Mouse (Mus musculus): Measurements from ENCODE around the gene Zscan2.
A peak's percentile ranks its signal among the peaks of the same experiment; 100 is the strongest.

The Zscan2 gene

DNA sequence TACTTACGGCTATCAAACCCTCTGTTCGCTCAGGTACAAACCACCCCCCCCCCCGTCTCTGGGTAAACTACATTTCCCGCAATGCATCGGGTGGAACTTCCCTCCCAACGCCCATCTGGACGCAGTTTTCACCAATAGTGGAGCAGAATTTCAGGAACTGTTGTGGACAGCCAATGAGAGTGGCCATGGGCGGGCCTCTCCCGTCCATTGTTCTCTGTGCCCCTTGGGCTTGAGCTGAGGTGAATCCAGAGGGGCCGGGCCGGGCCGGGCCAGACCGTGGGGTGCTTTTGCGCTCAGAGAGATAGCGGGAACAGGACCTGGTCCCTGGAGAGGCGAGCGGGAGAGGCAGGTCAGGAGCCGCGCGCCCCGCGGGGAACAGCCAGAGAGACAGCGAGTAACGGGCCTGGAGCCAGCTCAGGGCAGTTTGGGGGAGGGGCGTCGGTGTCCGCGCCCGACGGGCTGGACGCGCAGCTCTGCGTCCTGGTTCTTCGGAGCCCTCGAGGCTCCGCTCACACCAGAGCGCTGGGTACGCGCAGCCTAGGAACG is at the start of gene Zscan2:
Gene Zscan2, plus strand, starts transcription at position 192 of the 546 bp plus-strand sequence.
- DNase-seq (ENCODE audit: low read depth, low spot score) = peak; percentile 96

DNA sequence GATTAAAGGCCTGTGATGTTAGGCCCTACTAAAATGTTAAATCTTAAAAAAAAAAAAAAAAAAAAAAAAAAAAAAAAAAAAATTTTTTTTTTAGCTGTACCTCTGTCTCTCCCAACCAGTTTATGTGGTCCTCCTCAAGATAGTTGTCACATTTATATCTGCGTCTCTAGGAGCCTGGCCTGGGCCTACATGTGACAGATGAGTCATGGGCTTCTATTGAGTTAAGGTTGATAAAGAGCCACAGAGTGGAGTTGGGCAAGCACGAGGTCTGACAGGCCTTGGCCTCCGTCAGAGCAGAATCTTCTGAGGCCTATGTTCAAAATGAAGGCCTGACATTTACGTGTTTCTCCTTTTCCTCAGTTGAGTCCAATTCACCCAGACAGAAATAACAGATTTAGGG is 47.3 kb upstream of the Zscan2 start:
- DNase-seq (ENCODE audit: low read depth, low spot score) = no peak

DNA sequence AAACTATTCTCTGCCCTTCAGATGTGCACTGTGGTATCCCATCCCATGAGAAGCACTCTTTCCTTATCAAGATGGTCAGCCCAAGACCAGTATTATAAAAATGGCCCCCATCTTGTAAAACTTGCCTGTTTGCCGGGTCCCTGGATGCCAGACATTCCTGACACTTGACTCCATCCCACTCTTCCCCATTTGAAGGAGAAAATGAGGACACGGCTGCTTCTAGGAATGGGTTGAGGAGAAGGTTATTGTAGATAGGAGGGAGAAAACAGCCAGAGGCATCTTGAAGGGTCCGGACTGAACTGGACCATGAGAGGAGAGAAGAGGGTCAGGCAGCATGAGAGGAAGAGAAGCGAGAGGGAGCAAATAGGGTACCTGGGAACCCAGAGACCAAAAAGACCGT is 44.1 kb upstream of the Zscan2 start:
- no peak for DNase-seq (ENCODE audit: low read depth, low spot score)

DNA sequence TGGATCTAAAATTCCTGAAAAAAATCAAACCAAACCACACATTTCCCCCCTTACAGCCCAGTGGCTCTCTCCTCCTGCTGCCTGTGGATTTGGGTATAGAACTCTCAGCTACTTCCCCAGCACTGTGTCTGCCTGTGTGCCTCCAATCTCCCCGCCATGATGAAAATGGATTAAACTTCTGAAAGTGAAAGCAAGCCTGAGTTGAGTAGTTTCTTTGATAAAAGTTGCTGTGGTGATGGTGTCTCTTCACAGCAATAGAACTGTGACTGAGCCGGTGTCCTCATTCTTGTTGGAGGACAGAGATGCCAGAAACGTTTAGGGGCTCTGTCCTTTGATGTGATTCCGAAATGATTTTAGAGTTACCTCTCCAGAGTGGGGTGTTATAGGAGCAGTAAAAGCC is 39.9 kb upstream of the Zscan2 start:
- DNase-seq (ENCODE audit: low read depth, low spot score) = no peak

DNA sequence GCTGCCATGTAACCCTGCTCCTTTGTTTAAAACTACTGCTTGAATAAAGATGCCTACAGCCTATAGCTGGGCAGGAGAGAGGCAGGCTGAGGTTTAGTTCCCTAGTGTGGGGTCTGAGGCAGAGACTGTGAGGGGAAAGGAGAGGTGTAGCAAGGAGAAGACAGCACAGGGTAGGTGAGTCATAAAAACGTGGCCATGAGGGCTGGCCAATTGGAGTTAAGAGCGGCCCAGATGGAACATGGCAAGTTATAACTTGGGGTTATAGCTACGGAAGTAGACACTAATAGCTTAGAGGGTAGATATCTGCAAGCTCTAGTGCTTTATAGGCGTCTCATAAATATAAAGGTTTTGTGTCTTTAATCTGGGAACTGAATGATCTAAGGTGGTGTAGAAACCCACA is 37.5 kb upstream of the Zscan2 start:
- DNase-seq (ENCODE audit: low read depth, low spot score) = no peak

DNA sequence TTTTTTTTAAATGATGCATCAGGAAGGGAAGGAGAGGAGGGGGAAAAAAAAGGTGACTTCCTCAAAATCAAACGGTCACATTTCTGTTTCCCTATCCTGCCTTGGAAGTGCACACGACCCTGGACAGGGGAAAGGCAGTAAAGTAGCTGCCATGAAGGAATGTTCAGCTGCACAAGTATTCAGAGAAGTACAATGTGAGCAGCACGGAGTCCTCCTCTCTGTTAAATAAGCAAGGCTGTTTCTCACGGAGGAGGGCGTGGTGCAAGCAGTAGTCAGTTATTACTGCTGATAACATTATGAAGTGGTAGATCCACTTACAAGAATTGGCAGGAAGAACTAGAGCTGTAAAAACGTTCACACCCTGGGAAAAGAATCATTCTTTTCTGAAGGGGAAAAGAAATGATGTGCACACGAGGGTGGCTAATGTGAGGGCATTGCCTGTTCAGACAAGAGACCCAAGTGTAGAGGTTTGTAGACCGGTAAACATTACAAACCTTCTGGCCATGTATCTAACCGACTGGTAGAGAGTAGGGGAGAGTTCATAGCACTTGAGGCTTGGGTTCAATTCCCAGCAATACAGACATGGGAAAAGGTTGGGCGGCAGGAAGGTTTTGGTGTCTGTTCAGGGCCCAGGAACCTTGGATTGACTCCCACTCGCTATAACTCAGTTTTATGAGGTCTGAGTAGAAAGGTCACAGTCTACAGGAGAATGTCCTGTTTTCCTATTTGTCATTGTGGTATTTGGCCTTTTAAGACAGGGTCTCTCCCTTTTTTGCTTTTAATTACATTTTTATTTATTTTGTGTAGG is 36.6 kb upstream of the Zscan2 start:
- DNase-seq (ENCODE audit: low read depth, low spot score) = no peak

DNA sequence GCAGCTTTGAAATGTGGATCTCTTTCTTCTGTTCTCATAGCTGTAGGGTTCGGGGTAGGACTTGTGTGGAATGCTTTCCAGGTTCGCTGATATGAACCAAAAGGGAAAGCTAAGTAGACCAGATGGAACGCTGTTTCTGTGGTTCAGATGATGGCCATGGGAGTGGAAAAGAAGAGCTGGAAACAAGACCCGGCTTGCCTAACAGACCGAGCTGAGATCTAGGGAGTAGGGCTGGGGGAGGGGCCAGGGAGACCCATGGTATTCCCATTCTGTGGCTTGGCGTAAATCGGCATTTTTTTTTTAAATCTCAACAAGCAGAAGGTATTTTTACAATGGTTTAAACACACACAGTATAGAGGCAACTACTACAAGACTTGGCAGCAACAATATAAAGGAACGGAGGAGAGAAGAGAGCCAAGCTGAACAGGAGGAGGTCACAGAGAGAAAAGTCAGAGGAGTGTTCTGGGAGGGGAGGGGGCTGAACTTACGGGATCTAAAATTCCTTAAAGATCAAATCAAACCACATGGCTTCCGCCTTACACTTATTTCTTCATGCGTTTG is 34.8 kb upstream of the Zscan2 start, which contains the start of gene Iqgap1:
Gene Iqgap1, minus strand, starts transcription at position 132 of the 561 bp plus-strand sequence.
- no peak for DNase-seq (ENCODE audit: low read depth, low spot score)

DNA sequence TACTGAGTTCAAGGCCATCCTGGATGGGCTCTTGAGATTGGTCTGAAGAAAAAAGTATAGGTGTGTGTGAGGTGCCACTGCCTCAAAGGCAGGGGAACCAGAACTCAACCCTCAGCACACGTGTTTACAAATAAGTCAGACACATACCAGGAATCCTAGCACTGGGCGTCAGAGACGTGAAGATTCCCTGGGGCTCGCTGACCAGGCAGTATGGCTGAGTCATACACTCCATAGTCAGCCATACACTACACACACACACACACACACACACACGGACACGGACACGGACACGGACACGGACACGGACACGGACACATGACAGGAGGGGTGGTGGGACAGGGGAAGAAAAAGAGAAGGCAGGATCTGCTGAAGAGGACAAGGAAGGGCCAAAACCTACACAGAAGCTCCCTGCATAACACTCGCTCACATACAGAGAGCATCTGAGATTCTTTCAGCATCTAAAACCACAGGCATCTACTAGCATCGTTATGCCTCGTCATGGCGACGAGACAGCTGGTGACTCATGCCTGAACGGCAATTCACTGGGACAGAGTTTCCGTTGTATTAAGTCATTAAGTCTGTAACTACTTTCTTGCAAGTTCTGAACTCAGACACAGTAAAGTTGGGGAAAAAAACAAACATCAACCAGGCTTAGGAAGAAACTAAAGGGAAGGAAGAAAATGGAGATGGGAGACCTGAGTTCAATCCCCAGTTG is 32.4 kb upstream of the Zscan2 start:
- no peak for DNase-seq (ENCODE audit: low read depth, low spot score)

DNA sequence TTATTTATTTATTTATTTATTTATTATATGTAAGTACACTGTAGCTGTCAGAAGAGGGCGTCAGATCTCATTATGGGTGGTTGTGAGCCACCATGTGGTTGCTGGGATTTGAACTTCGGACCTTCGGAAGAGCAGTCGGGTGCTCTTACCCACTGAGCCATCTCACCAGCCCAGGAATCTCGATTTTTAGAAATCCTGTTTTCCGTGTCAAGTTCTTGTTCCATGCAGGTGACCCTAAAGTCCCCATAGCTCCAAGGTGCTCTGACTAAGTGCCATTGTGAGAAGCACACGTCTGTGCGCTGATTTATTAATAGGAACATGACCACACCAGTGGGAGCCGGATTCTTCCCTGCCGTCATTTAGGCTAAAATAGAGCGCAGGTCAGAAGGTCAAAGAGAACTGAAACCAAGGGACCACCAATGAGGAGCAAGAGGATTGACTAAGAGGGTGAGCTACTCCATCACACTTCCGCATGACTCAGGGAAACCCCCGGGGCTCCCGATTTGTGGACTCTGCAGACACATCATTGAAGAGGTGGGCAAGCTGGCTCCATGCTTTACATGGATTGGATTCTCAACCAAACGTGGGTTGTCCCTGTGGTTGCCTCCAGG is 30.4 kb upstream of the Zscan2 start:
- peak; percentile 33 for DNase-seq (ENCODE audit: low read depth, low spot score)

DNA sequence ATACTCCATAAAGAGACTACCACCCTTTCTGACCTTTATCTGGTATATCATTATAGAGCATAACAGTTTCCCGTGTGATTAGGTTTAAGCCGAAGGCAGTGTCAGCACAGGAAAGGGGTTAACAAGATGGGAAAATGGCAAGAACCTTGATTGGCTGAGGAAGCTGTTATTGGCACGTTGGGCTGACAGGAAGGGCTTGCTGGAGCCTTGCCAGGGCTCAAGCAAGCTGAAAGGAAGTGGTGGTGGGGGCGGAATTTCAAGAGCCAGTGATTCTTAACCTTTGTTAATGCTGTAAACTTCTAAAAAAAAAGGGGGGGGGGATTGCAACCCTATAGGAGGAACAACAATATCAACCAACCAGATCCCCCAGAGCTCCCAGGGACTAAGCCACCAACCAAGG is 28.5 kb upstream of the Zscan2 start:
- DNase-seq (ENCODE audit: low read depth, low spot score) = no peak

DNA sequence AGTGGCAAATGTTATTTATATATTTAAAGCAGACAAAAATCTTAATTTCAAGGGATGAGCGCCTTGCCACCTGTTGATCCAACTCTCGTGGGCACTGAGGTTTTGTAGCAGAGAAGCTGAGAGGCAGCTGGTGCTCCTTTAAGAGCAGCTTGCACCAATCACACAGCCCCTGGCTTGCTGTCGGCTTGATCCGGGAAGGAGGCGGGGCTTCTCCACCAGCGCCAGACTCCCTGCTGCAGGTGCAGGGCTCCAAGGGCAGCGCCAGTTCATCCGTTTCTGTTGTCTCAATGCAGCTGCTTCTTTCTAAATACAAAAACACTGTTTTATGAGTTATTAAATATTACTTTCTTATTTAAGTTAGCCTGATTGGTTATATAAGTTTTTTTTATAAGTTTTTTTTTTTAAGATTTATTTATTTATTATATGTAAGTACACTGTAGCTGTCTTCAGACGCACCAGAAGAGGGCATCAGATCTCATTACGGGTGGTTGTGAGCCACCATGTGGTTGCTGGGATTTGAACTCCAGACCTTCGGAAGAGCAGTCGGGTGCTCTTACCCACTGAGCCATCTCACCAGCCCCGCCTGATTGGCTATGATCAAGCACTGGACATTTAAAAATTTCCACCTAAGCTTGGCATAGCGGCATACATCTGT is 27.6 kb upstream of the Zscan2 start:
- DNase-seq (ENCODE audit: low read depth, low spot score) = peak; percentile 69

DNA sequence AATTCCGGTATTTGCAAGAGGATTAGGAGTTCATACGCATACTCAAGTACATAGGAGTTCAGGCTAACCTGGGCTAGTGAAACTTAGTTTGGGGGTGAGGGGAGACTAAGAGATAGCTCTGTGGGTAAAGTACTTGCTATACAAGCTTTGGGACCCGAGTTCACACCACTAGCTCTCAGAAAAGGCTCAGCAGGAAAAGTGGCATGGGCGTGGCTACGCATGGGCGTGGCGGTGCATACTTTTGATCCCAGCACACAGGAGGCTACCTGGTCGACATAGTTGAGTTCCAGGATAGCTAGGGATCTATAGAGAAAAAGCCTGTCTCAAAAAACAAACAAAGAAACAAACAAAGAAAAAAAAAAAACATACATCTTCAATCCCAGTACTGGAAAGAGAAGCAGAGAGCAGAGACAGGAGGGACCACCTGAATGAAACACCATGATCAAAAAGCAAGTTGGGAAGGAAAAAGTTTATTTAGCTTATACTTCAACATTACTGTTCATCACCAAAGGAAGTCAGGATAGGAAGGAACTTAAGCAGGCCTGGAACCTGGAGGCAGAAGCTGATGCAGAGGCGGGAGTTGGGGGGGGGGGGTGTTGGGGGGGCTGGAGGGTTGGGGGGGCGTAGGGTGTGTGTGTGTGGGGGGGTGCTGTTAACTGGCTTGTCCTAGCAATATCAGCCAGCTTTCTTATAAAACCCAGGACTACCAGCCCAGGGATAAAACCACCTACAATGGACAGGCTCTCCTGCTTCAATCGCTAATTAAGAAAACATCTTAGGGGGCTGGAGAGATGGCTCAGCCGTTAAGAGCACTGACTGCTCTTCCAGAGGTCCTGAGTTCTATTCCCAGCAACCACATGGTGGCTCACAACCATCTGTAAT is 26.8 kb upstream of the Zscan2 start:
- no peak for DNase-seq (ENCODE audit: low read depth, low spot score)

DNA sequence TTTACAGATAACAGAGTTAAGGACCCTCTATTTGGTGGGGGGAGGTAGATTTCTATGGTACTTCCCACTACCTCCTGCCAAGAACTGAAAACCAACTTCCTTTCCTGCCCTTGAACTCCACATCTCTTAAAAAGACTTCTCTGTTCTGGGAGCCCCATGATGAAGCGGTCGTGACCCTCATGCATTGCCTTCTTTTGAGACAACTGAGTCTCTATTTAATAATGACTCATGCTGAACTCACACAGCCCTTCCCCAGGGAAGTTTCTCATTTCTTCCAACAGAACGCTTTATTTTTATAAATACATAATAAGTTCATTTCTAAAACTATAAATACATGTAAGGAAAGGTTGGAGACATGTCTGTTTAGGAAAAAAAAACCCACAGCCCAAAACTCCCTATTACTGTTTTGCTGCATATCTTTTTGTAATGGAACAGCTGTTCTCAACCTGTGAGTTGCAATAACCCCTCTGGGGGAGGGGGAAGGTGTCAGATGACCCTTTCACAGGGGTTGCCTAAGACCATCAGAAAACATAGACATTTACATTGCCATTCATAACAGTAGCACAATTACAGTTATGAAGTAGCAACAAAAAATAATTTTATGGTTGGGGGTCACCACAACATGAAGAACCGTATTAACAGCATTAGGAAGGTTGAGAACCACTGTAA is 24.6 kb upstream of the Zscan2 start:
- DNase-seq (ENCODE audit: low read depth, low spot score) = no peak

DNA sequence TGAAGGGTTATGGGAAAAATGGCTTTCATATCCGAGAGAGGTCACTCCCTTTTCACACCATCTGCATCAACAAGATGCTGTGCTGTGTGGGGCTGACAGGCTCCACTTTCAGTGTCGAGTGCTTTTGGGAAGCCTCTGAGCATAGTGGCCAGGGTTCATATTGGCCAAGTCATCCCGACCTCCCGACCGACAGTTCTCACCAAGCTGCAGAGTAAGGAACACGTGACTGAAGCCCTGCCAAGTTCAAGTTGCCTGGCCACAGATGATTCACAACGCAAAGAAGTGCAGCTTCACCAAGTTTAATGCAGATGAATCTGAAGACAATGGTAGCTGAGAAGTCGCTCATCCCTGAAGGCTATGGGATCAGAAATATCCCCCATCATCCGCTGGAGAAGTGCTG is 23.0 kb upstream of the Zscan2 start:
- no peak for DNase-seq (ENCODE audit: low read depth, low spot score)

DNA sequence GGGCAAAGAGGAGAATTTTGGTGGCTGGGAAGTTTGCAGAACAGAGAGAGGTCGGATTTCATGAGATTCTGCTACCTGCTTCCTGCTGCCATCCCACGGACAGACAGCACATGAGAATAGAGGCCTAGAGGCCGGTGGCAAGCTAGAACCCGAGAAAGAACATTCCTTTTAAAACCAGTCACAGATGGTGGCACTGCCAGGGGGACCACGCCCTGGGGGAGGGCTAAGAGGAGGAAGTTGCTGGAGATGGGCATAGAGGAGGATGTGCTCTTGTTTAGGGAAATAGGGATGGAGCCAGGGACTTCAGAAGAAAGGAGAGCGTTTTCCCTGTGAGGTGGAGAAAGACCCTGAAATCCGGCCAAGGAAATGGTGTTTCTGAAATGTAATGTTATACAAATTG is 22.5 kb upstream of the Zscan2 start:
- DNase-seq (ENCODE audit: low read depth, low spot score) = no peak

DNA sequence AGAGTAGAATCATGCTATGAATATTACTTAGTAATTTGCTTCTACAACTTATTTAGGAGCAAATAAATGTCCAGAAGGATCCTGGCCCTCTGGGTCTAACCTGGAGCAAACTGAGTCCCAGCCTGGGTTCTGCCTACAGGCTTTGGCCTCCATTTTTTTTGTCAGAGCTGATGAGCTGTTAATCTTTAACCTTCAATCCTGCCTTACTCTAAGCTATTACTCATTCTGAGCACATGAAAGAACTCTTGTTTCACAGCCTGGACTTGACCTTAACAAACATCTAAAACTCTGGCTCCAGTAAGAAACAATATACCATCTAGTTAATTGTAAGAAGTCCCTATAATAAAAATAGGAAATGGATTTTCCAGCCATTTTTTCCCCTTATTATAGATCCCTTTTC is 21.0 kb upstream of the Zscan2 start:
- no peak for DNase-seq (ENCODE audit: low read depth, low spot score)

DNA sequence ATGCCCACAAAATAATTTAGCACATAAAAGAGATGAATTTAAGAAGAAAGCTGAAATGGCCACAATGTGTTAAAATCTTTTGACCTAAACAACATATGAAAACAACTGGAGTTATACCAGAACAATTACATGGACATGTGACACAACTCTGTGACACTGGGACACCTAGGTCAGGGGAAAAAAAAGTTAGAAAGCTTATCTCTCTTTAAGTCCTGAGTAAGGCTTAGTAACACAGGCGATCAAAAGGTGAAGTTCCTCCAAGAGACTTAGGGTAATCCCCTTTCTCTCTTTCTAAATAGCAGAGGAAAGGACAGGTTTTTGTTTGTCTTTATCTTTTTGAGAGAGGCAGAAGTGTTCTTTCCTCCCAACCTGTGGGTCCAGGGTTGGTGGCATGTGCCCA is 20.5 kb upstream of the Zscan2 start:
- no peak for DNase-seq (ENCODE audit: low read depth, low spot score)

DNA sequence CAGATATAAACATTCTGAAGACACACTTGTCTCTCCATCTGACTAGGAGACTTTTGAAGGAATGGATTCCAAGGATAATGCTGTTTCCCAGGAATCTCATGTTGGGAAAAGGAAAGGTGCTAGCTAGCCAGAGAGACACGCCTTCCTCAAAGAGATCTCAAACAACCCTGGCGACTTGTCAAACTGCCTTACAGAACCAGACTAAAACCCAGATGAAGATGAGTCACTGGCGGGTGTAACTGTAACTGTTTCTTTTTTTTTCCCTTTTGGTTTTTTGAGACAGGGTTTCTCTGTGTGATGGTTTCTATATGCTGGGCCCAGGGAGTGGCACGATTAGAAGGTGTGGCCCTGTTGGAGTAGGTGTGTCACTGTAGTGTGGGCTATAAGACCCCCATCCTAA is 19.8 kb upstream of the Zscan2 start:
- DNase-seq (ENCODE audit: low read depth, low spot score) = no peak

DNA sequence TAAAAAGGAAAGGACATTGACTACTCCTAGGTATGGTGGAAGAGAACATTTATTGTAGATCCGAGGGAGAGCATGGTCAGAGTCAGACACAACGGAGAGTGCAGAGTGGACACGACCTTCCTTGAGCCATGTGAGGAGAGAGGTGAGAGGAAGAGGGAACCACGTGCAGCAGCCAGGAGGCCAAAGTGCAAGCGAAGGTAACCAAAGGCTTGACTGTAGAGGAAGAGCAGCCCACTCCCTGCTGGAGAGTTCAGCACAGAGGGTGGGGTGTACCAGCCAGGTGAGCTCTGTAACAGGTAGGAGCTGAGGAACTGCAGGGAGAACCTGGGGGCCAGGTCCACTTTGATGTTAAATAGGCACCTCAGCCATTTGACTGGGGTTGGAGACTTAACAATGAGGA is 18.6 kb upstream of the Zscan2 start:
- no peak for DNase-seq (ENCODE audit: low read depth, low spot score)

DNA sequence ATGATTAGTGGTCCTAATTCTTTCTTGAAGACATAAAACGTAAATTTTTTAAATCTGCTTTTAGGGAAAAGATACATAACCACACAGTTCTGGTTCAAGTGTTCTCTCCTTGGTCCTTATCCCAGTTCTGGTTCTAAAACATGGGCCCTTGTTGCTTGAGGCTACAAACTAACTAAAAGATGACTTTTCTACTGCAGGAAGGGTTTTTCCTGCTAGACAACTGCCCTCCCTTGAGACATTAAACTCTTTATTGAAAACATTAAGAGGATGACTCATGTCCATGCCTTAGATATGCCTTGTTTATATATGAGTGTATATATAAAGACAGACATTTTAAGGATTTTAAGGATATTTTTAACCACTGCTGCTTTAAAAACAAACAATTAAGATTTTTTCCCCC is 17.5 kb upstream of the Zscan2 start:
- no peak for DNase-seq (ENCODE audit: low read depth, low spot score)

All from mesoderm, embryonic 11.5 days (tissue).